Mouse (Mus musculus): ENCODE measurements around the gene Pla2g4b.

DNA sequence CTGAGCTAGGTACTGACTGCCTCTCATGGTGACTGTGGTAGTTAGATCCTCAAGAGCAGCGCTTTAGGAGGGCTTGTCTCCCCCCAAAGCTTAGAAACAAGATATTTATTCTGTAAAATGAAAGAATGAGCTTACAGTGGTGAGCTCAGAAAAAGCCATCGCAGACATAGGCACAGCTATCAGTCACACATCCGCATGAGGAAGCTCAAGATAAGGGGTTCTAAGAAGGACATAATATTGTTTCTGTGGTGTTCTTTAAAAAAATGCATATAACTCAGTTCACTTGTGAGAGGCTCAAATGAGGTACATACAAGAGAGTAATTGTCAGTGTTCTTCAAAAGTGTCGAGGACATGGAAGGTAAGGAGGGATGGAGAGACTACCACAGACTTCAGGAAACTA is 17.3 kb upstream of the Pla2g4b start:
- no peak for TF ChIP-seq RCOR1 (conservative IDR thresholded peaks at IDR 0.05; ENCODE audit: low read depth, low read length)
- TF ChIP-seq NRF1 (IDR thresholded peaks at IDR 0.05; ENCODE audit: low read depth, low read length): no peak
- no peak for TF ChIP-seq CTCF (conservative IDR thresholded peaks at IDR 0.05 in 1 of 2, IDR thresholded peaks at IDR 0.05 in 1 of 2; ENCODE audit: low read depth in 2 of 2, low read length in 2 of 2)
- TF ChIP-seq MXI1 (IDR thresholded peaks at IDR 0.05; ENCODE audit: low read depth, low read length): no peak
- no peak for TF ChIP-seq TBP (conservative IDR thresholded peaks at IDR 0.05; ENCODE audit: low read depth, low read length)
- TF ChIP-seq GABPA (IDR thresholded peaks at IDR 0.05; ENCODE audit: insufficient replicate concordance, low read depth, low read length): no peak
- TF ChIP-seq RAD21 (IDR thresholded peaks at IDR 0.05; ENCODE audit: low read depth, low read length): no peak
- no peak for TF ChIP-seq SMC3 (IDR thresholded peaks at IDR 0.05; ENCODE audit: low read depth, low read length)
- no peak for TF ChIP-seq POLR2A (IDR thresholded peaks at IDR 0.05; ENCODE audit: low read depth, low read length)
- TF ChIP-seq KAT2A (IDR thresholded peaks at IDR 0.05; ENCODE audit: insufficient replicate concordance, low read length): no peak
- TF ChIP-seq ZKSCAN1 (IDR thresholded peaks at IDR 0.05; ENCODE audit: borderline replicate concordance, low read depth, low read length): no peak
- TF ChIP-seq MAFK (IDR thresholded peaks at IDR 0.05; ENCODE audit: insufficient replicate concordance, low read length): no peak
- no peak for TF ChIP-seq ELF1 (IDR thresholded peaks at IDR 0.05; ENCODE audit: low read depth, low read length)

Data from CH12.LX (cell line).